Mouse (Mus musculus): ENCODE measurements at regions not wholly inside any gene's neighbourhood (a gene's known extent, or its start where the extent isn't known, plus 50 kb on each side); places are given as distances from the start of the nearest gene placed in this dataset.

- no peaks in the 10 kb centered on the region for H3K4me1 ChIP-seq (ENCODE audit: insufficient read depth, low read depth, low read length)
- H3K4me3 ChIP-seq (ENCODE audit: low read depth, low read length) = no peak overlapping the region
- DNase-seq (ENCODE audit: low spot score) = no peak
- peaks cover 15% of the 10 kb centered on the region; the same call in 1 of the 2 replicates for H3K9me3 ChIP-seq (replicated peaks)
- no peak for ATAC-seq (ENCODE audit: extremely low read depth, insufficient number of reproducible peaks, low FRiP score, poor library complexity, severe bottlenecking)
- H3K36me3 ChIP-seq (replicated peaks) = no peaks in the 10 kb centered on the region
- no peaks in the 10 kb centered on the region for H3K27me3 ChIP-seq (ENCODE audit: insufficient read depth, low read length)
- TF ChIP-seq CTCF (IDR thresholded peaks at IDR 0.05; ENCODE audit: low read depth, low read length) (no peak), GATA1 (IDR thresholded peaks at IDR 0.05; ENCODE audit: borderline replicate concordance, low read length) (no peak), GATA2 (IDR thresholded peaks at IDR 0.05; ENCODE audit: borderline replicate concordance, low read depth, low read length) (no peak), TAL1 (conservative IDR thresholded peaks at IDR 0.05; ENCODE audit: low read depth, low read length) (no peak)
Measured at GRCm38 (mm10) chr1:183917656-183918055, 95.4 kb upstream of the Dusp10 start.

- no peaks in the 10 kb centered on the region for H3K36me3 ChIP-seq (replicated peaks)
- no peak overlapping the region for H3K4me3 ChIP-seq (ENCODE audit: low read depth, low read length)
- no peaks in the 10 kb centered on the region for H3K27me3 ChIP-seq (ENCODE audit: insufficient read depth, low read length)
- DNase-seq (ENCODE audit: low spot score) = no peak
- H3K4me1 ChIP-seq (ENCODE audit: insufficient read depth, low read depth, low read length) = no peaks in the 10 kb centered on the region
- no peak for ATAC-seq (ENCODE audit: extremely low read depth, insufficient number of reproducible peaks, low FRiP score, poor library complexity, severe bottlenecking)
- peaks cover 17% of the 10 kb centered on the region for H3K9me3 ChIP-seq (replicated peaks)
- no peak for TF ChIP-seq CTCF (IDR thresholded peaks at IDR 0.05; ENCODE audit: low read depth, low read length)
- TF ChIP-seq GATA1 (IDR thresholded peaks at IDR 0.05; ENCODE audit: borderline replicate concordance, low read length) = no peak
- TF ChIP-seq TAL1 (conservative IDR thresholded peaks at IDR 0.05; ENCODE audit: low read depth, low read length) = no peak
Measured at GRCm38 (mm10) chr1:183921262-183921661, 91.8 kb upstream of the Dusp10 start.

GRCm38 (mm10) chr1:183928539-183928938 is 84.6 kb upstream of the Dusp10 start:
- TF ChIP-seq GATA2 (IDR thresholded peaks at IDR 0.05; ENCODE audit: borderline replicate concordance, low read depth, low read length) (no peak), GATA1 (IDR thresholded peaks at IDR 0.05; ENCODE audit: borderline replicate concordance, low read length) (no peak)
- Histone ChIP-seq H3K4me1 (ENCODE audit: insufficient read depth, low read depth, low read length) (no peaks in the 10 kb centered on the region), H3K9me3 (replicated peaks) (peaks cover 39% of the 10 kb centered on the region), H3K36me3 (replicated peaks) (no peaks in the 10 kb centered on the region), H3K4me3 (ENCODE audit: low read depth, low read length) (no peak overlapping the region), H3K27me3 (ENCODE audit: insufficient read depth, low read length) (no peaks in the 10 kb centered on the region)
- DNase-seq (ENCODE audit: low spot score) = no peak
- ATAC-seq (ENCODE audit: extremely low read depth, insufficient number of reproducible peaks, low FRiP score, poor library complexity, severe bottlenecking) = no peak

- DNase-seq (ENCODE audit: low spot score) (no peak), ATAC-seq (ENCODE audit: extremely low read depth, insufficient number of reproducible peaks, low FRiP score, poor library complexity, severe bottlenecking) (no peak)
- H3K27me3 ChIP-seq (ENCODE audit: insufficient read depth, low read length) = no peaks in the 10 kb centered on the region
- TF ChIP-seq TAL1 (conservative IDR thresholded peaks at IDR 0.05; ENCODE audit: low read depth, low read length) (no peak), POLR2AphosphoS5 (IDR thresholded peaks at IDR 0.05; ENCODE audit: insufficient replicate concordance, low read depth, low read length) (no peak), GATA1 (IDR thresholded peaks at IDR 0.05; ENCODE audit: borderline replicate concordance, low read length) (no peak), CTCF (IDR thresholded peaks at IDR 0.05; ENCODE audit: low read depth, low read length) (no peak), GATA2 (IDR thresholded peaks at IDR 0.05; ENCODE audit: borderline replicate concordance, low read depth, low read length) (no peak)
- no peak overlapping the region for H3K4me3 ChIP-seq (ENCODE audit: low read depth, low read length)
- peaks cover 36% of the 10 kb centered on the region for H3K9me3 ChIP-seq (replicated peaks)
- no peaks in the 10 kb centered on the region for H3K4me1 ChIP-seq (ENCODE audit: insufficient read depth, low read depth, low read length)
- no peaks in the 10 kb centered on the region for H3K36me3 ChIP-seq (replicated peaks)
Measured at GRCm38 (mm10) chr1:183930363-183930982, 82.6 kb upstream of the Dusp10 start.

GRCm38 (mm10) chr1:183931141-183931540 is 82.0 kb upstream of the Dusp10 start:
- Histone ChIP-seq H3K4me3 (ENCODE audit: low read depth, low read length) (no peak overlapping the region), H3K4me1 (ENCODE audit: insufficient read depth, low read depth, low read length) (no peaks in the 10 kb centered on the region), H3K27me3 (ENCODE audit: insufficient read depth, low read length) (no peaks in the 10 kb centered on the region), H3K36me3 (replicated peaks) (no peaks in the 10 kb centered on the region), H3K9me3 (replicated peaks) (peaks cover 38% of the 10 kb centered on the region)
- TF ChIP-seq POLR2AphosphoS5 (IDR thresholded peaks at IDR 0.05; ENCODE audit: insufficient replicate concordance, low read depth, low read length) (no peak), CTCF (IDR thresholded peaks at IDR 0.05; ENCODE audit: low read depth, low read length) (no peak), TAL1 (conservative IDR thresholded peaks at IDR 0.05; ENCODE audit: low read depth, low read length) (no peak), GATA2 (IDR thresholded peaks at IDR 0.05; ENCODE audit: borderline replicate concordance, low read depth, low read length) (no peak), GATA1 (IDR thresholded peaks at IDR 0.05; ENCODE audit: borderline replicate concordance, low read length) (no peak)
- DNase-seq (ENCODE audit: low spot score) = no peak
- ATAC-seq (ENCODE audit: extremely low read depth, insufficient number of reproducible peaks, low FRiP score, poor library complexity, severe bottlenecking) = no peak

GRCm38 (mm10) chr1:183933845-183934244 is 79.3 kb upstream of the Dusp10 start:
- no peak for ATAC-seq (ENCODE audit: extremely low read depth, insufficient number of reproducible peaks, low FRiP score, poor library complexity, severe bottlenecking)
- H3K9me3 ChIP-seq (replicated peaks) = peaks cover 34% of the 10 kb centered on the region
- no peaks in the 10 kb centered on the region for H3K36me3 ChIP-seq (replicated peaks)
- no peak overlapping the region for H3K4me3 ChIP-seq (ENCODE audit: low read depth, low read length)
- H3K27me3 ChIP-seq (ENCODE audit: insufficient read depth, low read length) = no peaks in the 10 kb centered on the region
- no peak for DNase-seq (ENCODE audit: low spot score)
- no peak for TF ChIP-seq GATA2 (IDR thresholded peaks at IDR 0.05; ENCODE audit: borderline replicate concordance, low read depth, low read length)
- TF ChIP-seq TAL1 (conservative IDR thresholded peaks at IDR 0.05; ENCODE audit: low read depth, low read length) = no peak
- TF ChIP-seq POLR2AphosphoS5 (IDR thresholded peaks at IDR 0.05; ENCODE audit: insufficient replicate concordance, low read depth, low read length) = no peak
- TF ChIP-seq CTCF (IDR thresholded peaks at IDR 0.05; ENCODE audit: low read depth, low read length) = no peak
- no peak for TF ChIP-seq GATA1 (IDR thresholded peaks at IDR 0.05; ENCODE audit: borderline replicate concordance, low read length)
- no peaks in the 10 kb centered on the region for H3K4me1 ChIP-seq (ENCODE audit: insufficient read depth, low read depth, low read length)

- Histone ChIP-seq H3K36me3 (replicated peaks) (no peaks in the 10 kb centered on the region), H3K4me3 (ENCODE audit: low read depth, low read length) (no peak overlapping the region), H3K9me3 (replicated peaks) (peaks cover 34% of the 10 kb centered on the region), H3K27me3 (ENCODE audit: insufficient read depth, low read length) (no peaks in the 10 kb centered on the region), H3K4me1 (ENCODE audit: insufficient read depth, low read depth, low read length) (no peaks in the 10 kb centered on the region)
- TF ChIP-seq TAL1 (conservative IDR thresholded peaks at IDR 0.05; ENCODE audit: low read depth, low read length) (no peak), CTCF (IDR thresholded peaks at IDR 0.05; ENCODE audit: low read depth, low read length) (no peak), POLR2AphosphoS5 (IDR thresholded peaks at IDR 0.05; ENCODE audit: insufficient replicate concordance, low read depth, low read length) (no peak), GATA1 (IDR thresholded peaks at IDR 0.05; ENCODE audit: borderline replicate concordance, low read length) (no peak), GATA2 (IDR thresholded peaks at IDR 0.05; ENCODE audit: borderline replicate concordance, low read depth, low read length) (no peak)
- no peak for ATAC-seq (ENCODE audit: extremely low read depth, insufficient number of reproducible peaks, low FRiP score, poor library complexity, severe bottlenecking)
- DNase-seq (ENCODE audit: low spot score) = no peak
Measured at GRCm38 (mm10) chr1:183937166-183937565, 75.9 kb upstream of the Dusp10 start.
